Mouse (Mus musculus) heart, postnatal 36 days (tissue): ENCODE results near the gene Olfr221. TPM values are rescaled to one million over a fixed set of nuclear protein-coding genes. Genes with fewer than 3 reads are reported as not detected.
"Not testable (repeated sequence)": the region's sequence is repeated elsewhere in the genome, so short reads cannot be mapped to it uniquely, and the experiment has no call there.

Experiments
- DNase-seq, 2 experiments: peaks; one replicate each; pipeline ENCODE4 v3.0.0; 2021 to 2022
- intact Hi-C: fragments of 180-260 bp; cut with DNase I; formaldehyde crosslinking; loops from one replicate; pipeline ENCODE4 v1.15.1; 2025
- total RNA-seq, 2 experiments: library from RNA; stranded (reverse); gene quantifications; 2 replicates each; pipeline ENCODE4 v1.2.3; 2021

Olfr221 gene
- not detected for total RNA-seq

- intact Hi-C loops, DNase-seq: not testable (repeated sequence)
Observed at GRCm38 (mm10) chr14:52042359-52042758, at the start of gene Olfr221. TSS of gene Olfr221 (minus strand) at chr14:52042459.

DNA sequence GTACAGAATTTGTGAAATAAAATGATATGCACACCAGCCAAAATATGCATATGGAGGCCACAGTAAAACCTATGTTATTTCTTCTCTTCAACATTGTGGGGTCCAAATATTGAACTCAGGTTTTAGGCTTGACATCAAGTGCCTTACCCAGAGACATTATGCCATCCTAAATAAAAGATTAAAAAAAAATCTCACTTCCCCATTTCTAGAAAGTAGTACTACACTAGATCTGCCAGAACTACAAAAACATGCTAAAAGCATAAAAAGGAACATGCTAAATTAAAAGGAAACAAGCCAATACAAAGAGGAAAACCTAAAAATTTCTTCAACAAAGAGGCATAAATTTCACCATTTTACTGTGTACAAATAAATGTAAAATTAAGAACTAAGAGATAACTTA lies 40.8 kb upstream of the Olfr221 start:
- no peak for DNase-seq
- intact Hi-C loops = no loop called here

DNA sequence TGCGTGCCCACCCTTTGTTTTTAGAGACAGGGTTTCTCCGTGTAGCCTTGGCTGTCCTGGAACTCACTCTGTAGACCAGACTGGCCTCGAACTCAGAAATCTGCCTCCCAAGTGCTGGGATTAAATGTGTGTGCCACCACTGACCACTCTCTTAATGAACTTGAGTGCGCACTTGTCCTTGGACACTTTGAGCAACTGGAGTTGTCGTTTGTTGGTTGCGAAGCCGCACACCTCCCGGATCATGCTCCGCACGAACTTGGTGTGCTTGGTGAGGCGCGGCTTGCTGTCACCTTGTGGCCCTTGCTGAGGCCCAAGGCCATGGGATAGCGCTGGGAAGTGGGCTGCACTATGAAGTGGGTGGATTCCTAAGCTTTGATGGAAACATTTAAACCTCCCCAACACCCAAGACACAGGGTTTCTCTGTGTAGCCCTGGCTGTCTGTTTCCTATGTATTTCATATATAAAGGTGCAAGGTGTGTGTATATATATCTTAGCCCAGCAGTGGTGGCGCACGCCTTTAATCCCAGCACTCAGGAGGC lies 29.4 kb upstream of the Olfr221 start:
- intact Hi-C loops = no loop called here
- no peak for DNase-seq

DNA sequence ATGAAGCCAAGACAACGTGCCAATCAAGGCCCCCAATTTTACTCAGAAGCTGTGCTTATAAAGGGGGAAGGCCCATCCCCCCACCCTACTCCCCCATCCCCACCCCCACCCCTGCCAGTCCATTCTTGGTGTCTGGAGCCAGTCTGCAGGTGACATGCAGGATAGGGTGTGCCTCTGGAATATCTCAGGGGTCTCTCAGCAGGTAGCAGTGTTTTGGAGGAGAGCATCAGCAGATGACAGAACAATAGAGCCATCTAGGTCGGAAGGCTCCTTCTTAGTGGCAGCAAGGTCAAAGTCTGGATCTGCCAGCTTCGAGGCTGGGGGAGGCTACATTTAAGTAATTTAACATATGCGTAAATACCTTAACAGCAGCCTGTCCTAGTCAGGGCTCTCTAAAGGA lies 23.9 kb upstream of the Olfr221 start:
- intact Hi-C loops = no loop called here
- no peak for DNase-seq

- DNase-seq = no peak
- intact Hi-C loops = no loop called here
Observed at GRCm38 (mm10) chr14:52061798-52062197, 19.5 kb upstream of the Olfr221 start.

DNA sequence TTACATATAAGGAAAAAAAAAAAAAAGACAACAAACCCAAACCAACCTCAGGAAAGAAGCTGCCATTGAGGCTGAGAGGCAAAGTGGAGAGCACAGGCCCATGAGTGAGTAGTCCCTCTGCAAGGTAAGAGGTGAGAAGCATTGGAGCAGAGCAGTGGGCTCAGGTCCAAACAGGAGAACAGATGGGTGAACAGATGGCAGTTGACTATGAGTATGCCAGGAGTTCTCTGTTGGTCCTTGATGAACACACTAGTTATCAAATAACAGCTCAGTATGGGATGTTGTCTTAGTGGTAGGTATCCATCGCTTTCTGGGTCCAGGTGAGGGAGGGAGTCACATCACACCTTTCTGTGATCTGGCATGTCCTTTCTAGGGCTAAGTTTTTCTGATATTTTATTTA lies 18.5 kb upstream of the Olfr221 start:
- no peak for DNase-seq
- intact Hi-C loops = no loop called here

DNA sequence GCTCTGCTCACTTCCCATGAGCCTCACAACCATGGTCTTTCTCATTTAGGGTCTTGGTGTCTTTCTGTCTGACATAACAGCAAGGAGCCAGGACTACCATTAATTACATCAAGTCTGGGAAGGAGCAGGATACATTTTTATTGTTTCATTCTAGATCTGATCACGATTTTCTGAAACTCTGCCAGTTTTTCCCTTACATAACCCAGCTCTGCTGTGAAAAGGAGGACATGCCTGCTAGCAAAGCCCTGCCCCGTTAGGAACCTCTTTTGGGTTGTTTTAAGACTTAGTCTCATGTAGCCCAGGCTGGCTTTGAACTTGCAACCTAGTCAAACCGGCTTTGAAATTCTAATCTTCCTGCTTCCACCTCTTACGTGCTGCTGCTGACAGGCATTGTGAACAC lies 17.7 kb upstream of the Olfr221 start:
- intact Hi-C loops = no loop called here
- DNase-seq = no peak

DNA sequence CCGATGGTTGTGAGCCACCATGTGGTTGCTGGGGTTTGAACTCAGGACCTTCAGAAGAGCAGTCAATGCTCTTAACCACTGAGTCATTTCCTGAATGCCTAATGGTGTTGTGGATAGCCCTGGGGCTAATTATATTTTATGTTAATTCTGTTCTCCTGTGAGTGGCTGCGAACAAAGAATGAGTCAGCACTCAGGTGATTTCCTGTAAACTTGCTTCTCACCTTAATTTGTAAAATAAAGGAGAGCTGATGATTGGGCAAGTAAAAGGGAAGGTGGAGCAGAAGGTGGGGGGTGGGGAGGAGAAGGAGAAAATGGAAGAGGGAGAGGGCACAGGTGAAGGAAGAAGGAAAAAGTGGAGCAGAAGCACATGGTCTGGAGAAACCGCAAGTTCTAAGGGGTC lies 10.5 kb upstream of the Olfr221 start:
- intact Hi-C loops = not testable (repeated sequence)

DNA sequence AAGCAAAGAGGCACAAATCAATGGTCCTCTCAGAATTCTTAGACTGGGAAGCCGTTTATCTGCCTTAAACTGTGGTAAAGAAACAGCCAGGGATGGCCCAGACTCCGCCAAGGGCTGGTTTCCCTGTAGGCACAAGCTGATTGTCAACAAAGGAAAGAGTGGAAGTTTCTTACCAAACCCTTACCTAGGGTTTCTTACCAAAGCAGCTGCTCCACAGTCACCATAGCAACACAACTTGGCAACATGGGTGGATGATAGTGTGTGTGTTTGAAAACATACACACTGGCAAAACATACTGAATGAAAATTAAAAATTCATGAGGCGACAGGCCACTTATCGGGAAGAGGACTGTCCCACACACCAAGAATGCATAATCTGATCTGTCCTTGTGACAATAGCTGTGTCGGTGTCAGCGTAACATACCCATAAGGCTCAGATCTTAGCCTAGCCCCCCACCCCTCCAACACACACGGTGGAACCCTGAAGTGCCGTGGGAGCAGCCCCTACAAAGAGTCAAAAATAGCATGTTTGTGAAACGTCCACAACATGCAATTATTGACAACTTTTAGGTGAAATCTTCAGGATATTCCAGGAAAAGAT lies 3.8 kb upstream of the Olfr221 start:
- intact Hi-C loops = no loop called here
- no peak for DNase-seq

More for the DNA sequence above, 10.5 kb upstream of the Olfr221 start:
- DNase-seq = not testable (repeated sequence)

GRCm38 (mm10) chr14:52044901-52045678 lies 2.8 kb upstream of the Olfr221 start:
- intact Hi-C loops = no loop called here
- no peak for DNase-seq

DNA sequence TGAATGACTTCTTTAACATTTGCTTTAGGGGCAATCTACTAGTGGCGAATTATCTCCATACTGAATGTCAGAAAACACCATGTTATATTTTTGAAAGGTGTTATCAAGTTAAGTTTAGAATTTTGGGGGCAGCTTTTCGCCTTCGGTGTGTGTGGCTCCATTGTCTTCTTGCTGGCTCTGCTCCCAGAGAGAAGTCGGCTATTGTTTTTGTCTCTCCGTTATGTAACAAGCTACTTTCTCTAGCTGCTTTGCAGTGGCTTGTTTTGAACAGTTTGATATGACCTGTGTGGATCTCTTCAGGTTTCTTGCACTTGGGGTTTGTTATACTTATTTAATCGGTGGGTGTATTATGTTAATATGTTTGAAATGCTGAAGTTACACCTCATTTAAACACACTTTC lies 1.2 kb upstream of the Olfr221 start:
- no peak for DNase-seq
- intact Hi-C loops = no loop called here

DNA sequence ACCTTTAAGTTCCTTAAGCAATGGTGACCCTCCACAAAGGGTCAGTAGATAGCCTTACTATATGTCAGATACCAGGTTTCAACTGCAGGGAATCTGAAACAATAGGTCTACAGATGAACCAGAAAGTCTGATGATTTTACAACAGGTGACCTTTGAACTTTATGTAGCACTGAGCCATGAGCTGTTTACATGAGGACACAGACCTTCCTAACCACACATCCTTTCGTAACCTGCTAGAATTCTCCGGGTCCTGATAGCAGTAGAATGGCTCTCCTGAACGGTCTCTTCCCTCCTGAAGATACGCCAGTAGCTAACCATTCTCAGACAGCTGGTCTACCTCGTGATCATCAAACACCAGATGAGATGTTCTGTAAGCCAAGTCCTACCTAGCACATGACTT lies 2.9 kb downstream of the Olfr221 start:
- no peak for DNase-seq
- intact Hi-C loops = no loop called here

DNA sequence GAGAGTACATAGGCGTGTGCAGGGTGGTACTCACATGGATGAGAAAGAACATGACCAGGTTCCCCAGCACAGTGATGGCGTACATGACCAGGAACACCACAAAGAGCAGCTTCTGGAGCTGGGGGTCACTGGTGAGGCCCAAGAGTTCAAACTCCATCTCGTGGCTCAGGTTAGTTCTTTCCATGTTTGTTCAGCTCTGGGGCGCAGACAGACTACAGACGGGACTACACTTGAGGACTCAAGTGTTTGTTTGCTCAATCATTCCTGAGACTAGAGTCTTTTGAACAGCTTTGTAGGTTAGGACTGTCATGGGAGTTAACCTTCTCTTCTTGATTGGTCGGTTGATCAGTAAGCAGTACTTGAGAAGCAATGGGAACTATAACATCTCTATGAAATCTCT lies 6.3 kb downstream of the Olfr221 start:
- intact Hi-C loops = no loop called here
- no peak for DNase-seq

GRCm38 (mm10) chr14:52026342-52026741 lies 15.9 kb downstream of the Olfr221 start:
- no peak for DNase-seq
- intact Hi-C loops = no loop called here

DNA sequence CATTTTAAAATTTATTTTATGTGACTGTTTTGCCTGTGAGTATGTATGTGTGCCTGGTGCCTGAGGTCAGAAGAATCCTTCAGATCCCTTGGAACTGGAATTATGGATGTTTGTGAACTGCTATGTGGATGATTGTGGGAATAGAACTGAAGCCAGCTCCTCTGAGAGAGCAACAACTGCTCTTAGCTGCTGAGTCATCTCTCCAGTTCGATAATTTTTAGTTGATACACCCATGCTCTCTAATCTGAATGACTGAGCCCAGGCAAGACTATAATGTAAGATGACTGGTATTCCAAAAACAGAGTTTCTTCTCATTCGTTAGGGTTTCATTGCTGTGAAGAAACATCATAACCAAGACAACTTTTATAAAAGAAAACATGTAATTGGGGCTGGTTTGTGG lies 18.1 kb downstream of the Olfr221 start:
- no peak for DNase-seq
- intact Hi-C loops = loop anchor here (1.0 to 5.0 kb wide), 2 partner anchors 122 to 173 kb away; partner anchors contain the start of gene Supt16

DNA sequence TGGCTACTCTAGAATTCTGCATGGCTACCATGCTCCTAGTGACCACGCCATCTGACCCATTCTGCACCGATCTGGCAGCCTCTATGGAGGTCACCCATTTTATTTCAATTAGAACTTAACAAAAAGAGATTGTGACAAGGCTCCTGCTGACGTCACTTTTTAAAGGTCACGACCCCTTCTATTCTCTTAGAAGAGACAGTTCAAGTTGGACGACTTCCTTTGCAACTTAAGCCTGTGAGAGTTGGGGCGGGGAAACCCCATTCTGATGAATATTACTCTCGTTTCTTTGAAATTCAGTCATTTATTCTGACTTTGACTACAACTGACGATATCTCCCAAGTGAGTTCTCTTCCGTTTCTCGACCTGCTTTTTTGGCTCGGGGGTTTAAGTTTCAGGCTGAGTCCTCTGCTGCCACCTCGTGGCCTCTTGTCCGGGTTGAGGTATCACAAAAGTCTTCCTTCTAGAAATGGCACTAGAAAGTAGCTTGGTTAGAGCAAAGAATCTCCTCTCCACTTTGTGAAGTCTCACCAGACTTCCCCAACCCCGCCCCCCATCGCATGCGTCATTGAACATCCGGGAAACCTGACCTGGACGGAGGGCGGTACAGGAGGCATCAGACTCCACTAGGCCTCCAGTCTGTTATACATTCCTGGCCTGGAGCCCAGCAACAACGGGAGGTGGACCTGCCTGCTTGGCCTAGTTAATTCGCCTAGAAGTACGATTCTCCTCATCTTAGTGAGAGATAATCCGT lies 19.4 kb downstream of the Olfr221 start:
- intact Hi-C loops = loop anchor here (2.0 to 5.0 kb wide), 3 partner anchors 14 to 174 kb away; partner anchors contain the start of genes Arhgef40 and Supt16
- DNase-seq = peak; percentile 86 to 88

GRCm38 (mm10) chr14:52022244-52022708 lies 20.0 kb downstream of the Olfr221 start:
- DNase-seq = no peak
- intact Hi-C loops = loop anchor here (2.0 to 5.0 kb wide), 3 partner anchors 13 to 175 kb away; partner anchors contain the start of genes Arhgef40 and Supt16

DNA sequence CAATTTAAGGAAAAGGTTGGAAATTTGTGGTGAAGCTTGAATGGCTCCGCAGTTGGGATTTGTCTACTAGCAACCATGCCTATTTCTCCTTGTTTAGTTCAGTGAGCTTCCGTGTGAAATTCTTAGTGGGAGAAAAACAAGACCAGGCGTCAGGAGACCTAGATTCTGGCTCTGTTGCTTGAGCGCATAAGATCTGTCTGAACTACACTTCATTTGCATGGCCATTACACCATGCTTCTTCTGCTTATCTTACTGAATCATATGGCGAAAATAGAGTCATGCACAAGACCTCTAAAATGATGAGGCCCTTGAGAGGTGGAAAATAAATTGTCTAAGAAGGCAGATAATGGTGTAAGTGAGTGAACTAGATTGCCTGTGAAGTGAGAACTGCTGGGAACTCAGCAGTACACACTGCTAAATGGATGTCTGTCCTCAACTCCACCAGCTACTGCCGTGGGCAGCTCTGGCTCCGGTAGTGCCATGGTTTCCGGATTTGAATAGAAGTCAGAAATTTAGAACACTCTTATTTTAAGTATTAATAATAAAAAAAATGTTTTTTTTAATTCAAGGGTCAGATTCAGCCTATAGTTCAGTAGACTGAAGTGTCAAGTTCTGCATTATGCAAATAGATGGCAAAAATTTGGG lies 20.6 kb downstream of the Olfr221 start:
- DNase-seq = no peak
- intact Hi-C loops = loop anchor here (2.0 to 5.0 kb wide), 3 partner anchors 13 to 176 kb away; partner anchors contain the start of genes Arhgef40 and Supt16

GRCm38 (mm10) chr14:52021138-52021529 lies 21.1 kb downstream of the Olfr221 start:
- DNase-seq = no peak
- intact Hi-C loops = loop anchor here (5.0 kb wide), 1 partner anchor 176 kb away; the partner anchor contains the start of gene Supt16

- peak; percentile 76 to 80 for DNase-seq
- intact Hi-C loops = loop anchor here (1.0 to 5.0 kb wide), 2 partner anchors 84 to 177 kb away; partner anchors contain the start of genes Hnrnpc and Supt16
Observed at GRCm38 (mm10) chr14:52020486-52021137, 21.6 kb downstream of the Olfr221 start, which contains the start of gene Zfp219. TSS of gene Zfp219 (minus strand) at chr14:52020733.
